Mouse (Mus musculus) B cell, adult 2 months (primary cell): ENCODE data around the gene Tbc1d2b.

Source experiments
- DNase-seq, 2 experiments: peaks; one replicate each; pipeline ENCODE4 v3.0.0; 2022

The Tbc1d2b gene

GRCm38 (mm10) chr9:90270193-90270943, at the start of gene Tbc1d2b:
Gene Tbc1d2b (minus strand): TSS chr9:90270804.
- DNase-seq = peak; percentile 33 to 50

DNA sequence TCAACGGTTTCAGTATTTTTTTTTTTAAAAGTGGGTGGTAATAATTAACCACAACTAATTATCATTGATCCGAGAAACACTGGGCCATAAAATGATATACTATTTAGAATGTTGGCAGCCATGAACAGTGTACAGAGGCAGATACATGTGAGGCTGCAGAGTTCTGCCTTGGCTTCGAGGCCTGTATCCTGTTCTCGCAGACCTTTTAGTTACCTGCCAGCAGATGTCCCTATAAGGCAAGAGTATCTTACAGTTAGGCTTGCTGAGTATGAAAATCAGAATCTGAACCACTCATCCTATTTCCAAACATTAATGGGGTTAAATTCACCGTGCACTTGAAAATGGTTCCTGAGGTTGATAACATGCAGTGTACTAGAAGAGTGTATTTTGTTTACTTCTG, 45.7 kb upstream of the Tbc1d2b start:
- no peak for DNase-seq

- DNase-seq = no peak
These were observed 45.1 kb upstream of the Tbc1d2b start for GRCm38 (mm10) chr9:90315662-90316061.

DNA sequence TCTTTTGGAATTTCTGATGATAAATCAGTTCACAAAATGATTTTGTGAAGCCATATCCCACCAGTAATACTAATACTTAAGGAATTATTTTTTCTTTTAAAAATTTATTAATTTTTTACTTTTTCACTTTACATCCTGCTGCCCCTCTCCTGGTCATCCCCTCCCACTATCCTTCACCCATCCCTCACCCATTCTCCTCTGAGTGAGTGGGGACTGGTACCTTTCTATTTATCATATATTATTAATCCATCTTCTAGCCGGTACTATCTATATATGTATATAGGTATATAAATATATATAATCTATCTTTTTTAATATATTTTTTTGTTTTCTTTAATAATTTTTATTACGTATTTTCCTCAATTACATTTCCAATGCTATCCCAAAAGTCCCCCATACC, 33.6 kb upstream of the Tbc1d2b start:
- no peak for DNase-seq

DNA sequence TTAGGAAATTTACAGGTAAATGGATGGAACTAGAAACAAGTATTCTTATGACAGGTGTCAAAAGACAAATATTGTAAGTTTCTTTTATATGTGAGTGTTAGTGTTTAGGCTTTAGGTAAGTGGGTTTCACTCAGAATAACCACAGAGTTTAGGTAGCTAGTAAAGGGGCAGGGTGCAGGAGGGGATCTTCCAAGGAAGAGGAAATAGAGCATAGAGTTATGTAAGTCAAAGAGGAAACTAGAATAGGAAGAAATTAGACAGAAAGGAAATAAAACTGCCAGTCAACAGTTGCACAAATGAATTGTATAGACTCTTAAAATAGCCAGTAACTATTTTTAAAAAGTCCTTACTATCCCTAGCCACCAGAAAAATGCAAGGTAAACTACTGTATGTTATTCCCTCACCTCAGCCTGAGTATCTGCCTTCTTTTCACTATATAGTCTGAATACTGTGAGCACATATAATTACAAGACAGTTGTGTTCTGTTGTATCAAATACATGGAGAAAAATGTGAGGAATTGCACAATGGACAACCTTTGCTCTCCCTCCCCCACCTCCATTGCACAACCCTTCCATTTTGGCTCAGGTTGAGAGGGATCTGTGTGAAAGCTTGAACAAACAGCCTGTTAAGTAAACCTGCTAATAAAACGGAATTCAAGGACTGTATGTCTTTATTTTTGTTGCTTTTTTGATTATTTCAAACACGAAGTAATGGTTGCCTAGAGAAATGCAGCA, 32.7 kb upstream of the Tbc1d2b start:
- no peak for DNase-seq

- no peak for DNase-seq
These were observed 32.1 kb upstream of the Tbc1d2b start for GRCm38 (mm10) chr9:90302670-90303069.

GRCm38 (mm10) chr9:90301081-90301688, 30.6 kb upstream of the Tbc1d2b start:
- no peak for DNase-seq

- no peak for DNase-seq
These were observed 27.0 kb upstream of the Tbc1d2b start for GRCm38 (mm10) chr9:90297637-90298036.

- no peak for DNase-seq
These were observed 23.2 kb upstream of the Tbc1d2b start for GRCm38 (mm10) chr9:90293641-90294398.

- DNase-seq = no peak
These were observed 7.8 kb upstream of the Tbc1d2b start for GRCm38 (mm10) chr9:90278397-90278796.

DNA sequence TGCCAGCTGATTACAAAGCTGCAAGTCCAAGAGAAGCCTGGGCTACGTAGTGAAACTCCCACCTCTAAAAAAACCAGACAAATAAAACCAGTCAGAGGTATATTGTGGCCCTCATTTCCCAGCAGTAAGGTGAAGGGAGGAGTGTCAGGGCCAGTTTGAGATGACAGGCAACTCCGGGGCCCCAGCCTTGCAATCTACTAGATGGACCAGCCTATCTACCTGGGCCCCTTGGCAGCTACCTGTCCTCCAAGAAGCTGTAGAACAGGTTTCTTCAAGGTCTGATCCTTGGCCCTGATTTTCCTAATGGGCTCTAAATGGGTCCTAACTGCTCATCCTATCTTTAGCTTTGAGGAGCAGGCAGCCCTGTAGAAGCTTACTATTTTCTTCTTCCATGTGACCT, 7.3 kb upstream of the Tbc1d2b start:
- no peak for DNase-seq

DNA sequence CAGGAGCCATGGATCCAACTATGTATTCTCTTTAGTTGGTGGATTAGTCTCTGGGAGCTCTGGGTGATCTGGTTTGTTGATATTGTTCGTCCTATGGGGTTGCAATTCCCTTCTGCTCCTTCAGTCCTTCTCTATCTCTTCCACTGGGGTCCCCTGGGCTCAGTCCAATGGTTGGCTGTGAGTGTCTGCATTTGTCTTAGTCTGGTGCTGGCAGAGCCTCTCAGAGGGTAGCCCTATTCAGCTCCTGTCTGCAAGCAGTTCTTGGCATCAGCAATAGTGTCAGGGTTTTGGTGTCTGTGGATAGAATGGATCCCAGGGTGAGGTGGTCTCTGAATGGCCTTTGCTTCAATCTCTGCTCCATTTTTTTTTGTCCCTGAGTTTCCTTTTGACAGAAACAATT, 6.2 kb upstream of the Tbc1d2b start:
- DNase-seq = no peak

DNA sequence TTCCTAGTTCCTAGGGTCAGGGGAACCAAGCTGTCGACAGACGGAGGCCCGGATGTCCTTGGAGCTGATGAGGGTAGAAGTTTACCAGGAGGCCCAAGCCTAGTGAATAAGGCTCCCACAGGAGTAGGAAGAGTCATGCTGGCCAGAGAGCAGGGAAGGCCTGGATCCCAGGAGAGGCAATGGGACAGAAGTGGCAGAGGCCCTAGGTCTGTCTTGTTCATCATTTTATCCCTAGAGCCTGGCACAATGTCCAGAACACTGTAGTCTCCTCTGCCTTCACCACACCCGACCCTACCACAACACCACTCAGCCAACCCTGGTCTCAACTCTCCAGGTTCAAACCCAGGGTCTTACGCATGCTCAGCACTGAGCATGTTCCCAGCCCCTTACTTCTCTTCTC, 5.3 kb upstream of the Tbc1d2b start:
- DNase-seq = no peak

DNA sequence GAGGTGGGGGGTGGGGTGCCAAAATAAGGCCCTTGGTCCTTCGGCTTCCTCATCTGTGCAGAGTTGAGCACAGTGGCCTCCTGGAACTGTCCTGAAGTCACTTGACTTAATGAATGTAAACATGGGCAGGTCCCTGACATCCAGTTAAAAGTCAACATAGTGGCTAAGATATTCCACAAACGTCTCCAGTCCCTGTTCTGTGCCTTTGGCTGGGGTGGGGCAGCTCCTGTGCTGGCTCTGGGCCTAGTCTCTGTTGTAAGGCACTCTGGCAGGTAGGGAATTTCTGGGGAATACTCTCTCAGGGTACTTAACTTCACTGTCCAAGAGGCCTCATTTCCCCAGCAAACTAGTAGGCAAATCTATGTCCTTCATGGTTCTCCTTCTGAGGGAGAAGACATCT, 4.9 kb upstream of the Tbc1d2b start:
- no peak for DNase-seq

- no peak for DNase-seq
These were observed 3.9 kb upstream of the Tbc1d2b start for GRCm38 (mm10) chr9:90274516-90274915.

GRCm38 (mm10) chr9:90272346-90272745, 1.7 kb upstream of the Tbc1d2b start:
- DNase-seq = no peak

DNA sequence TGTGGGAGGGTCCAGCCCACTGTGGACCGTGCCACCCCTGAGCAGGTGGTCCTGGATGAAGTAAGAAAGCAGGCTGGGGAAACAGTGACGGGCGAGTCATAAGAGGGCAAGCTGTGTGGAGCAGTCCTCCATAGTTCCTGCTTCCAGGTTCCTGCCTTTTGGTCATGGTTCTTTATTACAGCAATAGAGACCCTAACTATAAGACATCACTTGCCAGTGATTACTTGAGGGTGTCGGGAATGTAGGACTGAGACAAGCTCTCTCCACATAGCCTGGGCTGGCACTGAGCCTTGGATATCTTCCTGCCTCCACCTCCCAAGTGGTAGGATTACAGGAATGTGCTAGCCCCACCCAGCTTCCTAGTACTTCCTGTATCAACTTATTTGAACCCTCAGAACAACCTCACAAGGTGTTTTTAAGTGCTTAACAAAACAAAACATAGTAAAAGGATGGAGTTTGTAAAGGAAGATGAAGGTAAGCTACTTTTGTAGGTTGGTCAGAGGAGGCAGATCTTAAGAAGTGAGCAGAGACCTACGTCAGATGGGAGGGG, 1.0 kb upstream of the Tbc1d2b start:
- no peak for DNase-seq

- DNase-seq = no peak
These were observed 316 bp upstream of the Tbc1d2b start for GRCm38 (mm10) chr9:90270944-90271295.

DNA sequence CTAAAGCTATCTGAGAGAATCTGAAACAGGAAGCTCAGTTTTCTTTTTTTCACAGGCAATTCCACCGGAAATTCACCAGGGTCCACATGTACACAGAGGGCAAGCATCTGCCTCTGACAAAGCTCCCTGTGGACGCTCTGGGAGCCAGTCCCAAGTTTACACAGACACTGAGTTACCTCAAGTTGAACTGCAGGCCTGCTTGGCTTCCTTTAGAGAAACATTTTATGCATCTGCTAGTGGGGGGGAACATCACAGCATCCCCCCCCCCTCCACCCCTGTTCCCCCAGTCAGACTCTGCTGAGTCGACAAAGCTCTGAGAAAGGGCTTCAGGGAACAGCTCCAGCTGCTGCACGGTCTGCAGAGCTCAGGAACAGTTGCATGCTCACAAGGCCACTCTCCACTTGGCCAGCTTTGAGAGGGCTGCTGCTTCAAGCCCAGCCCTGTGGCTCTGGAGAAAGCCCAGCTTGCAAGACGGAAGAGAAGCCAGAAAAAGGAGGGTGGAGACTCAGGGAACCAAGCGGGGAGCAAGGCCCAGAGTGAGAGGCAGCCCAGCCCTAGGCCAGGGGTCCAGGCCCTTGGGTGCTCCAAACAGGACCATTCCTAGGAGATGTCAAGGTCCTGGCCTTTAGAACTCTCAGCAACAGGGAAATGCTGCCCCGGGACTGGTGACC, 1.5 kb downstream of the Tbc1d2b start:
- no peak for DNase-seq

GRCm38 (mm10) chr9:90266926-90267325, 3.7 kb downstream of the Tbc1d2b start:
- no peak for DNase-seq

- no peak for DNase-seq
These were observed 4.5 kb downstream of the Tbc1d2b start for GRCm38 (mm10) chr9:90266059-90266458.

DNA sequence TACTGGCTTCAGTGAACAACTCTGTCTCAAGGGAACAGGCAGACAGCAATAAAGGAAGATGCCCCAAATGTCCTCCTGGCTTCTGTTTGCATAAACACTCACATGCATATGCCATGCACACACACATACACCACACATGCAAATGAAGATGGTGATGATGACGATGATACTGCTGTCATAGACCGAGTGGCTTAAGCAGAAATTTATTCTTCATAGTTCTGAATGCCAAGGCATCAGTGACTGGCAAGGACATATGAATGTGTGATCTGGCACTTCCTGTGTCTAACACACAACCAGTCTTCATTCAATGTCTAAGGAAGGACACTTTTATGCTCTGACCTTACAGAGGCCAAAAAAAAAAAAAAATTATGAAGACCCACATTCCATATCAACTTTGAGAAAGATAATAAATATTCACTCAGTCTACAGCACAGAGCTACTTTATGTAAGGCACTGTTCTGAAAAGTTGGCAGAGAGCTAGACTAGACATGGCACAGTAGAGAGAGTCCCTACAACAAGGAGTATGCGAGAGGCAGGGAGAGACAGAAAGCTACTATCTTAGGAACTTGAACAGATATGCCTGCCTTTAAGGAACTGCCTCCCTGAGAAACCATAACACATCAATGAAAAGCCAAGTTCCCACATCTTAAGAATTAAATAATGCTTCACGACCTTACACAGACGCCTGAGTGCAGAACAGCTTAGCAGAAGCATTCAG, 5.1 kb downstream of the Tbc1d2b start:
- DNase-seq = no peak
